ENCODE assay signal across 9 mouse cellular contexts in genomic region chr15:26894801-26895229, GRCm38 (mm10). TPM values are rescaled to one million over a fixed set of nuclear protein-coding genes. Genes with fewer than 3 reads are reported as not detected.
A peak's percentile ranks its signal among the peaks of the same experiment; 100 is the strongest.
DNase-seq lines count a peak whose midpoint lies in the region; ATAC-seq and TF ChIP-seq lines count a peak whose summit lies in the region.
"Had no signal": no experiment of that assay in that cellular context is flagged by ENCODE, and none has a peak within 500 bp of the region (broad histone marks: within the 10 kb centered on the region; RNA-seq: fewer than 3 reads in every experiment).

No protein-coding gene starts in this region.

- H3K36me3 ChIP-seq in intestine, embryonic 14.5 days (ENCODE audit: control insufficient read depth, insufficient read depth, low read length), result no peaks in the 10 kb centered on the region
- H3K36me3 ChIP-seq in midbrain, postnatal 0 days (ENCODE audit: insufficient read depth, low read length), result no peaks in the 10 kb centered on the region
- H3K36me3 ChIP-seq: G1E had no signal

- H3K27me3 ChIP-seq in intestine, embryonic 14.5 days (replicated peaks; ENCODE audit: control insufficient read depth, insufficient read depth, low read length), result no peaks in the 10 kb centered on the region
- H3K27me3 ChIP-seq in midbrain, postnatal 0 days (ENCODE audit: insufficient read depth, low read length), result peaks cover 2% of the 10 kb centered on the region; the same call in 1 of the 2 replicates

- TF ChIP-seq CTCF in midbrain, postnatal 0 days (IDR thresholded peaks at IDR 0.05), result 0 out of 2 replicates have a peak, but pooled peaks have one; percentile 6

- H3K9me3 ChIP-seq in intestine, embryonic 14.5 days (ENCODE audit: control insufficient read depth, low read length), result no peaks in the 10 kb centered on the region
- H3K9me3 ChIP-seq in midbrain, postnatal 0 days (ENCODE audit: low read length), result no peaks in the 10 kb centered on the region

- peak; percentile 14 for DNase-seq in gastrocnemius, adult 18-20 months (ENCODE audit: low spot score)
- DNase-seq in gastrocnemius, postnatal 25 days, result no peak
- DNase-seq in adrenal gland, postnatal 36 days, result peak; percentile 58 to 62
- no peak for DNase-seq in intestine, embryonic 14.5 days (ENCODE audit: low spot score)
- DNase-seq in liver, result peak; percentile 9
- DNase-seq in midbrain, postnatal 0 days (ENCODE audit: low spot score), result peak; percentile 13
- DNase-seq in spleen, postnatal 14 days (ENCODE audit: low spot score in 2 of 2), result no peak

- peak overlapping the region; percentile 85 for H3K9ac ChIP-seq in intestine, embryonic 14.5 days (ENCODE audit: low read length)
- peak overlapping the region; percentile 77 for H3K9ac ChIP-seq in midbrain, postnatal 0 days (replicated peaks; ENCODE audit: low read length, poor library complexity, severe bottlenecking)

- 0 out of 2 replicates have a peak, but pooled peaks have one; percentile 42 for ATAC-seq in granulocyte monocyte progenitor cell, adult 5-6 weeks (replicated peaks; ENCODE audit: poor library complexity, severe bottlenecking)
- peak; percentile 75 for ATAC-seq in intestine, embryonic 14.5 days (replicated peaks; ENCODE audit: low FRiP score, low TSS enrichment, low read depth)
- peak; percentile 75 for ATAC-seq in midbrain, postnatal 0 days (ENCODE audit: low FRiP score)

- H3K4me1 ChIP-seq in intestine, embryonic 14.5 days (replicated peaks; ENCODE audit: control insufficient read depth, insufficient read depth, low read length), result peaks cover 13% of the 10 kb centered on the region
- H3K4me1 ChIP-seq in midbrain, postnatal 0 days (ENCODE audit: insufficient read depth, low read length), result peaks cover 2% of the 10 kb centered on the region; the same call in 1 of the 2 replicates

- peak overlapping the region; percentile 93 for H3K27ac ChIP-seq in intestine, embryonic 14.5 days (ENCODE audit: low read depth)
- H3K27ac ChIP-seq in midbrain, postnatal 0 days (ENCODE audit: low read depth, low read length), result peak overlapping the region; percentile 75

- peak overlapping the region; percentile 76 for H3K4me2 ChIP-seq in intestine, embryonic 14.5 days (ENCODE audit: low read length)
- peak overlapping the region; percentile 83 for H3K4me2 ChIP-seq in midbrain, postnatal 0 days (ENCODE audit: low read depth, low read length, poor library complexity, severe bottlenecking)

- H3K4me3 ChIP-seq in intestine, embryonic 14.5 days (ENCODE audit: low read depth, low read length), result peak overlapping the region; percentile 87
- H3K4me3 ChIP-seq in midbrain, postnatal 0 days (ENCODE audit: low read depth, low read length), result peak overlapping the region; percentile 95

- WGBS in intestine, embryonic 14.5 days, result 1% methylated on average over 14 of the region's 28 CpGs
- WGBS in midbrain, postnatal 0 days, result 1% methylated on average over 19 of the region's 28 CpGs

RNA-seq across cellular contexts. Expression of gene Fbxl7, which starts 0.6 kb away (rescaled TPM):
- total RNA-seq in gastrocnemius, adult 18-20 months (2021), result 1 to 10 TPM in 1 of 2 experiments, under 1 TPM in 1; 0.96 to 1.0 TPM
- 1 to 10 TPM; 1.7 to 2.0 TPM for total RNA-seq in gastrocnemius, postnatal 25 days (2021)
- total RNA-seq in adrenal gland, postnatal 36 days (2021), result 10 to 100 TPM; 13.4 to 13.5 TPM
- not detected in 2 replicates for total RNA-seq in granulocyte monocyte progenitor cell, adult 5-6 weeks (2014; fragmentation: Nextera tagmentation)
- total RNA-seq in granulocyte monocyte progenitor cell, adult 5-6 weeks (2017), result not detected in 2 replicates
- 21.2 and 24.6 TPM in 2 replicates for polyA plus RNA-seq in intestine, embryonic 14.5 days (2014; fragmentation: Nextera tagmentation; extraction: Ambion mirVana)
- 10.0 and 12.9 TPM in 2 replicates for total RNA-seq in midbrain, postnatal 0 days (2014; rRNA removed)
- polyA plus RNA-seq in midbrain, postnatal 0 days (2015; fragmentation: Nextera tagmentation; extraction: Ambion mirVana), result 3.3 and 3.9 TPM in 2 replicates
- polyA plus RNA-seq: G1E had no signal

Comparison
In these comparisons a context has a peak if more than half of its experiments do, and no peak if none do; other contexts are left out.
1. DNase-seq: peak in gastrocnemius, adult 18-20 months (single experiment), adrenal gland, postnatal 36 days (2 of 2), liver (single experiment) and midbrain, postnatal 0 days (single experiment); none in gastrocnemius, postnatal 25 days (single experiment), intestine, embryonic 14.5 days (single experiment) and spleen, postnatal 14 days (0 of 2).
2. Peak in every context shown above with its lines, with median percentiles within 50 percentile points of each other: ATAC-seq.